Mouse (Mus musculus): ENCODE measurements at regions not wholly inside any gene's neighbourhood (a gene's known extent, or its start where the extent isn't known, plus 50 kb on each side); places are given as distances from the start of the nearest gene placed in this dataset.

- no peaks in the 10 kb centered on the region for H3K27me3 ChIP-seq (ENCODE audit: control insufficient read depth in 1 of 2, insufficient read depth in 2 of 2, low read length in 2 of 2)
- H3K27ac ChIP-seq (ENCODE audit: control insufficient read depth, low read depth, low read length): no peak overlapping the region
- no peak for DNase-seq (ENCODE audit: low read depth, low spot score)
- H3K9me3 ChIP-seq (replicated peaks; ENCODE audit: insufficient read depth, low read length): no peaks in the 10 kb centered on the region
- H3K79me2 ChIP-seq (ENCODE audit: control insufficient read depth, insufficient read depth, low read length, poor library complexity): no peaks in the 10 kb centered on the region
- no peak overlapping the region for H3K9ac ChIP-seq (ENCODE audit: control insufficient read depth, low read depth, low read length, poor library complexity, severe bottlenecking)
- no peak overlapping the region for H3K4me3 ChIP-seq (ENCODE audit: control insufficient read depth in 1 of 2, insufficient read depth in 1 of 2, low read depth in 2 of 2, low read length in 2 of 2)
- no peaks in the 10 kb centered on the region for H3K4me1 ChIP-seq (ENCODE audit: control insufficient read depth in 1 of 2, insufficient read depth in 2 of 2, low read length in 2 of 2)
- TF ChIP-seq ELF1 (IDR thresholded peaks at IDR 0.05; ENCODE audit: low read depth, low read length): no peak
- no peak for TF ChIP-seq NRF1 (IDR thresholded peaks at IDR 0.05; ENCODE audit: insufficient read depth, low read depth, low read length, poor library complexity, severe bottlenecking)
- TF ChIP-seq TBP (IDR thresholded peaks at IDR 0.05; ENCODE audit: low read depth, low read length): no peak
- no peak for TF ChIP-seq CHD1 (IDR thresholded peaks at IDR 0.05; ENCODE audit: low read depth, low read length)
- TF ChIP-seq USF2 (IDR thresholded peaks at IDR 0.05; ENCODE audit: borderline replicate concordance in 1 of 2, insufficient read depth in 1 of 2, low read depth in 1 of 2, low read length in 2 of 2): no peak
- TF ChIP-seq USF1 (IDR thresholded peaks at IDR 0.05; ENCODE audit: low read depth, low read length): no peak
- TF ChIP-seq SMC3 (IDR thresholded peaks at IDR 0.05; ENCODE audit: low read depth, low read length): no peak
- no peak for TF ChIP-seq MYC (IDR thresholded peaks at IDR 0.05; ENCODE audit: low read depth, low read length)
- H3K36me3 ChIP-seq (ENCODE audit: control insufficient read depth in 1 of 2, insufficient read depth in 2 of 2, low read length in 2 of 2): no peaks in the 10 kb centered on the region
These were observed 233.4 kb downstream of the Plk2 start for GRCm38 (mm10) chr13:110628201-110628600.

- TF ChIP-seq SMC3 (IDR thresholded peaks at IDR 0.05; ENCODE audit: low read depth, low read length) (no peak), HCFC1 (IDR thresholded peaks at IDR 0.05; ENCODE audit: low read depth, low read length) (no peak), KAT2A (conservative IDR thresholded peaks at IDR 0.05; ENCODE audit: low read depth, low read length) (no peak), MYB (IDR thresholded peaks at IDR 0.05; ENCODE audit: low read depth, low read length) (no peak)
- H3K4me3 ChIP-seq (ENCODE audit: control insufficient read depth in 1 of 2, insufficient read depth in 1 of 2, low read depth in 2 of 2, low read length in 2 of 2): no peak overlapping the region
- no peaks in the 10 kb centered on the region for H3K36me3 ChIP-seq (ENCODE audit: control insufficient read depth in 1 of 2, insufficient read depth in 2 of 2, low read length in 2 of 2)
These were observed 238.5 kb downstream of the Plk2 start for GRCm38 (mm10) chr13:110633261-110633781.

GRCm38 (mm10) chr13:110633899-110634298, 239.1 kb downstream of the Plk2 start:
- H3K27me3 ChIP-seq (ENCODE audit: control insufficient read depth in 1 of 2, insufficient read depth in 2 of 2, low read length in 2 of 2): no peaks in the 10 kb centered on the region
- no peak overlapping the region for H3K9ac ChIP-seq (ENCODE audit: control insufficient read depth, low read depth, low read length, poor library complexity, severe bottlenecking)
- no peak overlapping the region for H3K4me3 ChIP-seq (ENCODE audit: control insufficient read depth in 1 of 2, insufficient read depth in 1 of 2, low read depth in 2 of 2, low read length in 2 of 2)
- H3K4me1 ChIP-seq (ENCODE audit: control insufficient read depth in 1 of 2, insufficient read depth in 2 of 2, low read length in 2 of 2): no peaks in the 10 kb centered on the region
- no peak overlapping the region for H3K27ac ChIP-seq (ENCODE audit: control insufficient read depth, low read depth, low read length)
- no peak for TF ChIP-seq ZMIZ1 (IDR thresholded peaks at IDR 0.05; ENCODE audit: low read depth, low read length)
- TF ChIP-seq MAFK (IDR thresholded peaks at IDR 0.05; ENCODE audit: borderline replicate concordance, low read depth, low read length): no peak
- TF ChIP-seq MEF2A (IDR thresholded peaks at IDR 0.05; ENCODE audit: extremely low read depth, insufficient replicate concordance, low read depth, low read length, poor library complexity, severe bottlenecking): no peak
- TF ChIP-seq ZNF384 (IDR thresholded peaks at IDR 0.05; ENCODE audit: low read depth, low read length): no peak
- H3K9me3 ChIP-seq (replicated peaks; ENCODE audit: insufficient read depth, low read length): no peaks in the 10 kb centered on the region
- no peak for DNase-seq (ENCODE audit: low read depth, low spot score)
- H3K79me2 ChIP-seq (ENCODE audit: control insufficient read depth, insufficient read depth, low read length, poor library complexity): no peaks in the 10 kb centered on the region
- no peaks in the 10 kb centered on the region for H3K36me3 ChIP-seq (ENCODE audit: control insufficient read depth in 1 of 2, insufficient read depth in 2 of 2, low read length in 2 of 2)

More at GRCm38 (mm10) chr13:110633261-110633781, 238.5 kb downstream of the Plk2 start:
- no peak overlapping the region for H3K27ac ChIP-seq (ENCODE audit: control insufficient read depth, low read depth, low read length)
- H3K4me1 ChIP-seq (ENCODE audit: control insufficient read depth in 1 of 2, insufficient read depth in 2 of 2, low read length in 2 of 2): no peaks in the 10 kb centered on the region
- no peaks in the 10 kb centered on the region for H3K79me2 ChIP-seq (ENCODE audit: control insufficient read depth, insufficient read depth, low read length, poor library complexity)
- H3K9me3 ChIP-seq (replicated peaks; ENCODE audit: insufficient read depth, low read length): no peaks in the 10 kb centered on the region
- no peaks in the 10 kb centered on the region for H3K27me3 ChIP-seq (ENCODE audit: control insufficient read depth in 1 of 2, insufficient read depth in 2 of 2, low read length in 2 of 2)
- DNase-seq (ENCODE audit: low read depth, low spot score): no peak
- no peak overlapping the region for H3K9ac ChIP-seq (ENCODE audit: control insufficient read depth, low read depth, low read length, poor library complexity, severe bottlenecking)
